Mouse (Mus musculus) MEL (cell line): Measurements from ENCODE around the gene Cdc42bpb. TPM values are rescaled to one million over a fixed set of nuclear protein-coding genes. Genes with fewer than 3 reads are reported as not detected.

Source experiments
- DNase-seq: peaks from one replicate; pipeline ENCODE4 v3.0.0; 2011; ENCODE audit warnings: low read depth, low spot score
- H3K27ac ChIP-seq: 2 replicates; pipeline ENCODE4 v1.5.1; 2012; ENCODE audit warnings: low read depth, mild to moderate bottlenecking, control low read depth, low read length, moderate library complexity; ENCODE audit not compliant: control insufficient read depth
- H3K27me3 ChIP-seq, 2 experiments: fragments of 150-350 bp in 1 of 2; sonication (generic) in 1 of 2; 2 replicates each; pipeline ENCODE4 v1.6.1; 2012; ENCODE audit warnings: low read length in 2 of 2, mild to moderate bottlenecking in 2 of 2, improper control_type of control experiment in 1 of 2, moderate library complexity in 1 of 2; ENCODE audit not compliant: insufficient read depth in 2 of 2, control insufficient read depth in 1 of 2
- H3K36me3 ChIP-seq, 2 experiments: 2 replicates each; pipeline ENCODE4 v1.6.1; 2012 to 2014; ENCODE audit warnings: low read length in 2 of 2, improper control_type of control experiment in 1 of 2, inconsistent platforms in 1 of 2, mild to moderate bottlenecking in 1 of 2; ENCODE audit not compliant: insufficient read depth in 2 of 2, control insufficient read depth in 1 of 2
- H3K4me1 ChIP-seq, 2 experiments: fragments of 150-350 bp in 1 of 2; sonication (generic) in 1 of 2; 2 replicates each; pipeline ENCODE4 v1.6.1; 2012; ENCODE audit warnings: low read length in 2 of 2, improper control_type of control experiment in 1 of 2, mild to moderate bottlenecking in 1 of 2; ENCODE audit not compliant: insufficient read depth in 2 of 2, control insufficient read depth in 1 of 2
- H3K4me3 ChIP-seq, 2 experiments: fragments of 150-350 bp in 1 of 2; sonication (generic) in 1 of 2; 2 replicates each; pipeline ENCODE4 v1.5.1; 2012; ENCODE audit warnings: low read depth in 2 of 2, low read length in 2 of 2, mild to moderate bottlenecking in 2 of 2, moderate library complexity in 2 of 2, control low read depth in 1 of 2, improper control_type of control experiment in 1 of 2; ENCODE audit not compliant: control insufficient read depth in 1 of 2, insufficient read depth in 1 of 2
- H3K79me2 ChIP-seq: 2 replicates; pipeline ENCODE4 v1.6.1; 2012; ENCODE audit warnings: mild to moderate bottlenecking, low read length, moderate library complexity; ENCODE audit not compliant: control insufficient read depth, poor library complexity, insufficient read depth
- H3K9ac ChIP-seq: 2 replicates; pipeline ENCODE4 v1.6.1; 2012; ENCODE audit warnings: low read depth, mild to moderate bottlenecking, control low read depth, low read length, moderate library complexity; ENCODE audit not compliant: control insufficient read depth, poor library complexity, severe bottlenecking
- H3K9me3 ChIP-seq: fragments of 150-350 bp; sonication (generic); replicated peaks from 2 replicates; pipeline ENCODE4 v1.6.1; 2012; ENCODE audit warnings: mild to moderate bottlenecking, low read length, improper control_type of control experiment, moderate library complexity; ENCODE audit not compliant: insufficient read depth
- BHLHE40 ChIP-seq: IDR thresholded peaks from 2 replicates; pipeline ENCODE4 v1.6.1; 2012; ENCODE audit warnings: low read depth, mild to moderate bottlenecking, inconsistent platforms, low read length, improper control_type of control experiment, borderline replicate concordance
- EP300 ChIP-seq, 2 experiments: IDR thresholded peaks; 2 replicates each; pipeline ENCODE4 v1.6.1; 2011; ENCODE audit warnings: improper control_type of control experiment in 2 of 2, low read length in 2 of 2, low read depth in 1 of 2, mild to moderate bottlenecking in 1 of 2
- MAX ChIP-seq: IDR thresholded peaks from 2 replicates; pipeline ENCODE4 v1.6.1; 2011; ENCODE audit warnings: low read length, improper control_type of control experiment
- MEF2A ChIP-seq: IDR thresholded peaks from 2 replicates; pipeline ENCODE4 v1.6.1; 2014; ENCODE audit warnings: low read depth, mild to moderate bottlenecking, inconsistent platforms, low read length, improper control_type of control experiment; ENCODE audit not compliant: poor library complexity, insufficient replicate concordance, severe bottlenecking; ENCODE audit errors: extremely low read depth
- MXI1 ChIP-seq: IDR thresholded peaks from 2 replicates; pipeline ENCODE4 v1.6.1; 2011; ENCODE audit warnings: mild to moderate bottlenecking, low read depth, low read length, improper control_type of control experiment
- MYC ChIP-seq: IDR thresholded peaks from 2 replicates; pipeline ENCODE4 v1.6.1; 2011; ENCODE audit warnings: low read depth, mild to moderate bottlenecking, low read length, improper control_type of control experiment, moderate library complexity
- ZMIZ1 ChIP-seq: IDR thresholded peaks from 2 replicates; pipeline ENCODE4 v1.6.1; 2012; ENCODE audit warnings: low read depth, mild to moderate bottlenecking, inconsistent platforms, low read length, improper control_type of control experiment, moderate library complexity
- polyA plus RNA-seq, 2 experiments: library from polyadenylated mRNA; stranded (reverse) in 1 of 2; unstranded in 1 of 2; fragments of >175 nt in 1 of 2; fragments of >200 nt in 1 of 2; gene quantifications; 2 replicates each; pipeline versions ENCODE4 v1.2.1 to v1.2.4; 2012; ENCODE audit warnings: low replicate concordance in 2 of 2, low read depth in 1 of 2; ENCODE audit not compliant: insufficient read length in 2 of 2, insufficient read depth in 1 of 2, missing spikeins in 1 of 2
- total RNA-seq: library from RNA; depleted of rRNA; stranded (reverse); fragments of 300-350 nt; gene quantifications from 2 replicates; pipeline ENCODE4 v1.2.3, GENCODE M21; 2012

Gene Cdc42bpb
- total and polyA plus RNA-seq, 3 experiments: not detected

DNA sequence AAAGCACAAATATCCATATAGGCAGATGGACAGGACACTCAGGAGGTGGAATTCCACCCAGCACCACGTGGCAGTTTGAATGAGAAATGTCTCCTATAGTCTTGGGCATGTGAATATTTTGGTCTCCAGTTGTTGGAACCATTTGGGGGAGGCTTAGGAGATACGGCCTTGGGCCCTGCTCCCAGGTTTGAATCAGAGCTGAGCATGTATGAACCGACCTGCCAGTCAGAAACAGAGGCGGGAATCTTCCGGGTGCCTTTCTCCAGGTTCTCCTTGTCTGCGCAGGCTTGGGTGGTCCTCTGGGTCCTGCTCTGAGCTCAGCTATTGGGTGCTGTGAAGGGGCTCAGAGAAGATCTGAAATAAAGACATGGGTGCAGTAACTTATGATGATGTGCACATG, 16.5 kb upstream of the Cdc42bpb start:
- no peak overlapping the region for H3K9ac ChIP-seq
- no peaks in the 10 kb centered on the region for H3K4me1 ChIP-seq
- no peak overlapping the region for H3K27ac ChIP-seq
- H3K36me3 ChIP-seq: no peaks in the 10 kb centered on the region
- TF ChIP-seq MXI1 (no peak), EP300 (IDR thresholded peaks at IDR 0.05; ENCODE audit: low read depth in 1 of 2, low read length in 2 of 2) (no peak), MEF2A (no peak), MYC (no peak), BHLHE40 (no peak), MAX (no peak), ZMIZ1 (no peak)
- no peak for DNase-seq
- H3K4me3 ChIP-seq: no peak overlapping the region
- no peaks in the 10 kb centered on the region for H3K9me3 ChIP-seq
- H3K79me2 ChIP-seq: no peaks in the 10 kb centered on the region
- peaks cover 25 to 26% of the 10 kb centered on the region in 2 experiments for H3K27me3 ChIP-seq

DNA sequence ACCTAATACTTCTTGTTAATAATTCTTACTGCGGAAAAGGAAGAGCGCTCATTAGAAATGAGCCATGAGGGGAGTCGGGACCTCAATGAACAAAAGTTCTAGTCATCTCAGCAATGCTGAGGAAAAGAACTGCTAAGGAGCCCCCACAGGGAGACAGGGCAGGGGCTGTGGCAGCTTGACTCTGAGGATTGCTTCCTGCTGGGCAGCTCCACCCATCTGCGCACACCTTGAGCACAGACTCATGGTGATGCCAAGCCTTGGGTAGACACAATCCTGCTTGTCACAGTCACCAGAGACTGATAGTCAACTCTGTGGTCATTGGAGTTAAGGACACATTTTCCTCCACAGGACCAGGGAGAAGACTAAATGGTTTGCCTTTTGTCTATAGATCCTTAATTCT, 9.6 kb upstream of the Cdc42bpb start:
- no peak overlapping the region for H3K9ac ChIP-seq
- no peak overlapping the region for H3K27ac ChIP-seq
- TF ChIP-seq MAX: no peak
- TF ChIP-seq EP300 (IDR thresholded peaks at IDR 0.05; ENCODE audit: low read depth in 1 of 2, low read length in 2 of 2): no peak
- TF ChIP-seq BHLHE40: no peak
- H3K36me3 ChIP-seq: no peaks in the 10 kb centered on the region
- H3K4me1 ChIP-seq: no peaks in the 10 kb centered on the region
- no peaks in the 10 kb centered on the region for H3K9me3 ChIP-seq
- no peaks in the 10 kb centered on the region for H3K79me2 ChIP-seq
- DNase-seq: no peak
- H3K4me3 ChIP-seq: no peak overlapping the region
- peaks cover 0 to 7% of the 10 kb centered on the region in 2 experiments; a peak in 2 of 4 replicates for H3K27me3 ChIP-seq

- no peaks in the 10 kb centered on the region for H3K9me3 ChIP-seq
- no peak for TF ChIP-seq MEF2A
- peaks cover 0 to 8% of the 10 kb centered on the region in 2 experiments; a peak in 2 of 4 replicates for H3K27me3 ChIP-seq
- no peak for DNase-seq
- H3K79me2 ChIP-seq: no peaks in the 10 kb centered on the region
- H3K4me3 ChIP-seq: no peak overlapping the region
- no peaks in the 10 kb centered on the region for H3K36me3 ChIP-seq
- no peak overlapping the region for H3K9ac ChIP-seq
- H3K4me1 ChIP-seq: no peaks in the 10 kb centered on the region
- H3K27ac ChIP-seq: no peak overlapping the region
Measured at GRCm38 (mm10) chr12:111386642-111387120, 9.2 kb upstream of the Cdc42bpb start.
